Mouse (Mus musculus) myocyte (in vitro differentiated cells): Measurements from ENCODE around the gene Muc1. TPM values are rescaled to one million over a fixed set of nuclear protein-coding genes. Genes with fewer than 3 reads are reported as not detected.
A peak's percentile ranks its signal among the peaks of the same experiment; 100 is the strongest.

Experiments
- H3K27me3 ChIP-seq: one replicate; pipeline ENCODE4 v1.6.1; 2011; ENCODE audit not compliant: control insufficient read depth, insufficient read depth, insufficient read length
- H3K36me3 ChIP-seq: one replicate; pipeline ENCODE4 v1.6.1; 2011; ENCODE audit not compliant: control insufficient read depth, insufficient read depth
- H3K4me2 ChIP-seq: one replicate; pipeline ENCODE4 v1.6.1; 2011; ENCODE audit warnings: low read depth, control low read depth
- H3K4me3 ChIP-seq: one replicate; pipeline ENCODE4 v1.5.1; 2011; ENCODE audit warnings: mild to moderate bottlenecking, control low read depth, moderate library complexity
- H3K79me2 ChIP-seq: one replicate; pipeline ENCODE4 v1.6.1; 2011; ENCODE audit not compliant: control insufficient read depth, insufficient read depth
- H3ac ChIP-seq: one replicate; pipeline ENCODE4 v1.6.1; 2011; ENCODE audit not compliant: control insufficient read depth, insufficient read length
- CEBPB ChIP-seq: IDR thresholded peaks from 2 replicates; pipeline ENCODE4 v1.6.1; 2011; ENCODE audit warnings: mild to moderate bottlenecking, moderate library complexity; ENCODE audit not compliant: poor library complexity, insufficient read depth, severe bottlenecking
- E2F4 ChIP-seq: IDR thresholded peaks from one replicate; pipeline ENCODE4 v1.6.1; 2011; ENCODE audit warnings: mild to moderate bottlenecking, control low read depth, moderate library complexity; ENCODE audit not compliant: insufficient read depth
- MAX ChIP-seq: IDR thresholded peaks from one replicate; pipeline ENCODE4 v1.6.1; 2011; ENCODE audit warnings: low read depth, mild to moderate bottlenecking, control low read depth
- MYOD1 ChIP-seq, 3 experiments: IDR thresholded peaks; one replicate each; pipeline ENCODE4 v1.6.1; 2011; ENCODE audit warnings: control low read depth in 2 of 3, low read depth in 2 of 3, mild to moderate bottlenecking in 2 of 3, moderate library complexity in 1 of 3; ENCODE audit not compliant: insufficient read length in 2 of 3, control insufficient read depth in 1 of 3
- MYOG ChIP-seq, 3 experiments: IDR thresholded peaks; one replicate each; pipeline ENCODE4 v1.6.1; 2011; ENCODE audit warnings: control low read depth in 2 of 3, low read depth in 2 of 3, mild to moderate bottlenecking in 2 of 3; ENCODE audit not compliant: insufficient read length in 2 of 3, control insufficient read depth in 1 of 3, insufficient read depth in 1 of 3
- POLR2A ChIP-seq: IDR thresholded peaks from one replicate; pipeline ENCODE4 v1.6.1; 2011; ENCODE audit warnings: low read depth, mild to moderate bottlenecking, control low read depth, moderate library complexity; ENCODE audit not compliant: insufficient read length
- POLR2AphosphoS2 ChIP-seq: IDR thresholded peaks from one replicate; pipeline ENCODE4 v1.6.1; 2011; ENCODE audit warnings: low read depth, control low read depth; ENCODE audit not compliant: insufficient read length
- REST ChIP-seq: IDR thresholded peaks from one replicate; pipeline ENCODE4 v1.6.1; 2011; ENCODE audit warnings: mild to moderate bottlenecking, control low read depth, moderate library complexity; ENCODE audit not compliant: insufficient read depth, insufficient read length
- SRF ChIP-seq: IDR thresholded peaks from one replicate; pipeline ENCODE4 v1.6.1; 2011; ENCODE audit warnings: low read depth; ENCODE audit not compliant: control insufficient read depth, insufficient read length
- TCF12 ChIP-seq: IDR thresholded peaks from one replicate; pipeline ENCODE4 v1.6.1; 2011; ENCODE audit warnings: mild to moderate bottlenecking, control low read depth; ENCODE audit not compliant: poor library complexity, insufficient read depth, severe bottlenecking
- TCF3 ChIP-seq: IDR thresholded peaks from one replicate; pipeline ENCODE4 v1.6.1; 2011; ENCODE audit warnings: low read depth, control low read depth; ENCODE audit not compliant: insufficient read length
- USF1 ChIP-seq: IDR thresholded peaks from one replicate; pipeline ENCODE4 v1.6.1; 2011; ENCODE audit warnings: low read depth, mild to moderate bottlenecking, control low read depth, moderate library complexity
- polyA plus RNA-seq: library from polyadenylated mRNA; unstranded; fragments of >200 nt; fragmentation: generic; extraction: Trizol; gene quantifications from one replicate; pipeline ENCODE4 v1.2.1, GENCODE M21; 2012; ENCODE audit warnings: missing spikeins

The Muc1 gene
- polyA plus RNA-seq, 1 experiment = 0.37 TPM

DNA sequence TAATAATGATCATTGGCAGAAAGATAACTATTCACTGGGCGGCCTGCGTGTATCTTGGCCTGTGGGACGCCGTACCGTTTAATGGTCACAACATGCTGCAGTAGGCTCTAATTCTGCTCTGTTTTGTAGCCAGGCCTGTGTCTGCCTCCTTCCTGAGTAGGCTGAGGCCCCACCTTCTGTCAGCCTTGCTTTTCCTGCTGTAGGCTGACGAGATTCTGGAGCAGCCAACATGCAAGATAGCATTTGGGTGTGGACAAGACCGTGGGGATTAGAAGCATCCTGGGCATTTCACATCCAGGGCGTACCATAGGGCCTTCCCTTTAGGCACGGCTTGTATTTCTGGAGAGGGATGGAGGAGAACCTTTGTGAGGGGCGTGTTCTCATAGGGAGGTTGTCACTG lies 33.6 kb downstream of the Muc1 start:
- Histone ChIP-seq H3K4me3 (no peak overlapping the region), H3K36me3 (no peaks in the 10 kb centered on the region), H3K27me3 (no peaks in the 10 kb centered on the region), H3K4me2 (no peak overlapping the region), H3K79me2 (peaks cover 6% of the 10 kb centered on the region), H3ac (no peak overlapping the region)
- no peak for TF ChIP-seq TCF3

GRCm38 (mm10) chr3:89266439-89266893 lies 37.6 kb downstream of the Muc1 start:
- peaks cover 19% of the 10 kb centered on the region for H3K79me2 ChIP-seq
- no peaks in the 10 kb centered on the region for H3K36me3 ChIP-seq
- TF ChIP-seq TCF3 (no peak), CEBPB (no peak), POLR2A (peak; percentile 79), MAX (no peak), MYOD1 (IDR thresholded peaks at IDR 0.05; ENCODE audit: control insufficient read depth in 1 of 3, insufficient read length in 2 of 3, low read depth in 2 of 3) (no peak), TCF12 (no peak), USF1 (no peak), REST (no peak), SRF (no peak), MYOG (IDR thresholded peaks at IDR 0.05; ENCODE audit: control insufficient read depth in 1 of 3, insufficient read depth in 1 of 3, insufficient read length in 2 of 3, low read depth in 2 of 3) (no peak), E2F4 (no peak), POLR2AphosphoS2 (peak; percentile 86)
- no peaks in the 10 kb centered on the region for H3K27me3 ChIP-seq
- H3ac ChIP-seq = peak overlapping the region; percentile 37
- H3K4me3 ChIP-seq = peak overlapping the region; percentile 68
- peak overlapping the region; percentile 93 for H3K4me2 ChIP-seq

DNA sequence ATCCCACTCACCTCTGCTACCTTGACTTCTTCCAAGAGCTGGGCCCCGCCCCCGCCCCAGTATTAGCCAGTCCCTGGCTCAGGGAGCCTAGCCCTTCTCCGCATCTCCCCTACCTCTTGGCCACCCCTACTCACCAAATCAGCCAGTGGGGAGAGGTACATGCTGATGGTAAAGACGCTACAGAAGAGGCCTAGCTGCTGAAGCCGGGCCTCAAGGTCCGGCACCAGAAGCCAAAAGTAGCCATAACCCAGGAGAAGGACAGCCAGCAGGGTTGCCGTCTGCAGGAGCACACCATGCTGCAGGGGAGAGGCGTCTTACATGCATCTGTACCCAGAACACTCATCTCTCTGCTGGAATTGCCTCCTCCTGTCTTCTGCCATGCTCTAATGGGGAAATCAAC lies 40.1 kb downstream of the Muc1 start:
- peak overlapping the region; percentile 55 for H3K4me3 ChIP-seq
- no peaks in the 10 kb centered on the region for H3K27me3 ChIP-seq
- peaks cover 19% of the 10 kb centered on the region for H3K79me2 ChIP-seq
- H3K36me3 ChIP-seq = no peaks in the 10 kb centered on the region
- peak overlapping the region; percentile 96 for H3K4me2 ChIP-seq
- no peak overlapping the region for H3ac ChIP-seq
- TF ChIP-seq TCF12 (no peak), USF1 (no peak), POLR2AphosphoS2 (no peak), TCF3 (no peak), MYOG (IDR thresholded peaks at IDR 0.05; ENCODE audit: control insufficient read depth in 1 of 3, insufficient read depth in 1 of 3, insufficient read length in 2 of 3, low read depth in 2 of 3) (no peak)

GRCm38 (mm10) chr3:89270051-89270755 lies 41.3 kb downstream of the Muc1 start, which contains the start of gene Slc50a1:
Slc50a1 (minus strand) TSS chr3:89270570.
- Histone ChIP-seq H3ac (peak within 1 kb of the TSS; percentile 15), H3K4me3 (peak within 1 kb of the TSS; percentile 55), H3K36me3 (peaks cover 5% of the 10 kb centered on the region), H3K79me2 (peaks cover 19% of the 10 kb centered on the region), H3K27me3 (no peaks in the 10 kb centered on the region), H3K4me2 (peak within 1 kb of the TSS; percentile 96)
- TF ChIP-seq MYOG (IDR thresholded peaks at IDR 0.05; ENCODE audit: control insufficient read depth in 1 of 3, insufficient read depth in 1 of 3, insufficient read length in 2 of 3, low read depth in 2 of 3) = peak in 1 of 3 experiments; percentile 7
- TF ChIP-seq POLR2A = peak; percentile 81
- peak; percentile 86 for TF ChIP-seq POLR2AphosphoS2
- no peak for TF ChIP-seq USF1

DNA sequence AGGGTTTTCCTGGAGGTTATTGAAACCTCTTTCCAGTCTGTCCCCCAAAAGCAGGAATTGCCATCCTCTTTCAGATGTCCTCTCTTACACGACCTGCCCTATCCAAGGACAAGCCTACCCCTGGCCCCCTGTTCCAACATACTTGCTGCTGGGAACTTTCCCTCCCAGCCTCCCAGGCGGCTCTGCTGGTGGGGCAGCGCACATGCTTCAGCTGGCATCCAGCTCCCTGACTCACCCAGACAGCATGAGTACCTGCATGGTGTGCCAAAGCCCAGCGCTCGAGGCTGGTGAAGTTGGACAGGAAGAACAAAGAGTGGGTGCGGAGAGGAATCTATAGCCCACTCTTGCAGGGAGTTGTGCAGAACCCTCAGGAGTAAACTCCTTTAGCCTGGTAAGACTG lies 42.0 kb downstream of the Muc1 start:
- Histone ChIP-seq H3ac (peak overlapping the region; percentile 15), H3K4me2 (peak overlapping the region; percentile 96), H3K27me3 (no peaks in the 10 kb centered on the region), H3K36me3 (peaks cover 6% of the 10 kb centered on the region), H3K79me2 (peaks cover 19% of the 10 kb centered on the region), H3K4me3 (peak overlapping the region; percentile 55)
- TF ChIP-seq MYOD1 (IDR thresholded peaks at IDR 0.05; ENCODE audit: control insufficient read depth in 1 of 3, insufficient read length in 2 of 3, low read depth in 2 of 3) = peak in 2 of 3 experiments; percentile 2 to 35
- no peak for TF ChIP-seq E2F4
- peak in 1 of 3 experiments; percentile 32 for TF ChIP-seq MYOG (IDR thresholded peaks at IDR 0.05; ENCODE audit: control insufficient read depth in 1 of 3, insufficient read depth in 1 of 3, insufficient read length in 2 of 3, low read depth in 2 of 3)
- TF ChIP-seq REST = no peak

DNA sequence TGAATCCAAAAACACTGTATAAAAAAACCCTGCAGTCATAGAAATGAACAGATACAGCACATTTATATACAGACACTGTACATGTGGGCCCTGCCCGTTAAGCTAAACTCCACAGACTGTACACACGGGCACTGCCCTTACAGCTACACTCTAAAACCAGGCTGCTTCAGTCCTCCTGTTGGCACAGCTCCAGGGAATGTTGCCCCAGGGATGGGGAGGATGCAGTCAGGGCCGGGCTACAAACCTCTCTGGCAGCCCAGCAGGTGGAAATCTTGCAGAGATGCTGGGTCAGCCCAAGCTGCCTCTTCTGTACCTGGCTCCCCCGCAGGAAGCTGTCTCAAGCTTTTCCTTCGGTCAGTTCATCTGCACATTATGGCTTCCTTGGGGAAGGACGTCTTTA lies 42.9 kb downstream of the Muc1 start:
- Histone ChIP-seq H3K36me3 (peaks cover 6% of the 10 kb centered on the region), H3K4me3 (no peak overlapping the region), H3ac (no peak overlapping the region), H3K79me2 (peaks cover 19% of the 10 kb centered on the region), H3K27me3 (no peaks in the 10 kb centered on the region), H3K4me2 (no peak overlapping the region)
- TF ChIP-seq MAX = no peak
- TF ChIP-seq MYOD1 (IDR thresholded peaks at IDR 0.05; ENCODE audit: control insufficient read depth in 1 of 3, insufficient read length in 2 of 3, low read depth in 2 of 3) = no peak
- TF ChIP-seq E2F4 = no peak
- no peak for TF ChIP-seq POLR2AphosphoS2
- TF ChIP-seq TCF3 = no peak
